Mouse (Mus musculus) retina, embryonic 14.5 days (tissue): Measurements from ENCODE around the gene Crnkl1.

Experiments
- DNase-seq: peaks from one replicate; pipeline ENCODE4 v3.0.0-alpha.2; 2015; ENCODE audit warnings: low spot score

The Crnkl1 gene

DNA sequence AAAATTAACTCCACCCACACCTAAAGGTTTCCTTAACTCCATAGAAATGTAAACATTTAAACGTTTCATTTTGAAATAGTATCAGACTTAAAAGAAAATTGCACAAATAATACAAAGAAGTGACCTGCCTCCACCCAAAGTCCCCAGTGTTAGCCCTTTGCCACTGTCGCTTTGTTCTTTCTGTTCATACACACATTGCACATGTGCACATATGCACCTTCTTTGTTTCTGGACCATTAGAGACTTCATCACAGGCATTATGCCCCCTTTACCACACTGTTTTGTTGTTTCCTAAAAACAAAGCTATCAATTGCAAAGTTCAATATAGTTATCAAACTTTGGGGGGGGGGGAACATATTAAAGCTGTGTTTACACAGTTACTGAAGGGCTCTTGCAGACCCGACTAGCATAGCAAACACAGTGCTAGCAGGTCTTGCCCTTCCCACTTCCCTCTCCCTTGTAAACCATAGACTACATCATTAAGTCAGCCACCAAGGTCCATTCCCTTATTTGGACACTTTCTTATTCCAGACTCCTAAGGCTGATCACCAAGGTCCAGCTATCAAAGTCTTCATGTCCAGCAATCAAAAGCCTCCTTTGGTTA, 59.8 kb downstream of the Crnkl1 start:
- DNase-seq, result no peak

DNA sequence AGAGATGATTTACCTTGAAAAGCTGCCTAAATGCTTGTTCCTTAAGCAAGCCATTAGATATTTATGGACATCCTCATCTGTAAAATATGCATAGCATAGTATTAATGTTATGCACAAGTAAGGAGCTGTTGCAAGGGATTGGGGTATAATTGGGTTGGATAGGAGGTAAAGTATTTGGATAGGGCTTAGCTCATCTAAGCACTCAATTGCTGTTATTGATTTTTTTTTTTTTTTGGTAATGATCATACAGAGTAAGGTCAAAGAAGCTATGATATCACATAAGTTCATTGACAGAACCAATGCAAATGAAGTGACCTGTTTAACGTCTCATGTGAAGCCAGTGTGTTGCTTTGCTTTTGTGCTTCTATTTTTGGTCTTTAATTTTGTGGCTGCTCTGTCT, 60.9 kb downstream of the Crnkl1 start:
- DNase-seq, result no peak

DNA sequence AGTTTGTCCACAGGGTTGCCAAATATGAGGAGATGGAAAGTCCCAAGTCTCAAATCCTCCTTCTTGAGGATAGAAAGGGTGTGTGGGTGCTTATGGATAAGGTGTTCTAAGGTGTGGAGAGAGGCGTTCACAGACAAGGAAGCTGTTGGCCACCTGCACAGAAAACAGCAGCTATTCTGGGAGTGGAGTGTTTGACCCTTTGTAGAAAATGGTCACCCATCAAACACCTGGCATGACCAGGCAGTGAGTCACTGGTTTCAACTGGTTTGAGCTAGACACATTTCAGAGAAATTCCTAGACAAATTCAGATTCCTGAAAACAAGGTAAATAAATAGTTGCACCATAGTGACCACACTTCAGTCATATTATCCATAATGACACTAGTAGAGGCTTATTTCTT, 62.7 kb downstream of the Crnkl1 start:
- no peak for DNase-seq

DNA sequence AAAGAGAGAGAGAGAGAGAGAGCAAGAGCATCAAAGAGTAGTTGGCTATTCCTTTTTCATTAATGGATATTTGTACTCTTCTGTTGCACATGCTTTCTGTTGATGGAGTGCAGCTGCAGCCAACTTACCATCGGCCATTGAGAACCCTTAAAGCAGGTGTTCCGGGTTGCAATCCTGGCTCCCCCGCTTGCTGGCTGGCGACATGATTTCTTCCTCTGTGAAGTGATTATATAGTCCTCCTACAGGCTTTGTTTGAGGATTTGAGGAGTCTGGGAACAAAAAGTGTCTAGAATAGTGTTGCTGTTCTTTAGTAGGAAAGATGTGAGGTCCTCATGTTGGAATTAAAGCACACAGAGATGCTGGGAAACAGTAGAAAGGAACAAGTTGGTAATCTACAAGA, 63.5 kb downstream of the Crnkl1 start:
- no peak for DNase-seq
